Mouse (Mus musculus) intestine, embryonic 16.5 days (tissue): ENCODE measurements at regions not wholly inside any gene's neighbourhood (a gene's known extent, or its start where the extent isn't known, plus 50 kb on each side); places are given as distances from the start of the nearest gene placed in this dataset.
A peak's percentile ranks its signal among the peaks of the same experiment; 100 is the strongest.

Experiments used
- ATAC-seq: fragments of 200-750 bp; cut with Nextera tagmentation; 2 replicates; pipeline ENCODE4 v1.8.0; 2017; ENCODE audit warnings: moderate TSS enrichment, moderate library complexity
- H3K27ac ChIP-seq: fragments of 300-500 bp; sonication (generic); 2 replicates; pipeline ENCODE4 v1.5.1; 2014; ENCODE audit warnings: mild to moderate bottlenecking, low read length
- H3K27me3 ChIP-seq: fragments of 300-500 bp; sonication (generic); replicated peaks from 2 replicates; pipeline ENCODE4 v1.6.1; 2014; ENCODE audit warnings: low read length, control low read depth, mixed read lengths; ENCODE audit not compliant: control insufficient read depth, insufficient read depth
- H3K36me3 ChIP-seq: fragments of 300-500 bp; sonication (generic); 2 replicates; pipeline ENCODE4 v1.6.1; 2014; ENCODE audit warnings: low read length, control low read depth; ENCODE audit not compliant: control insufficient read depth, insufficient read depth
- H3K4me1 ChIP-seq: fragments of 300-500 bp; sonication (generic); 2 replicates; pipeline ENCODE4 v1.6.1; 2014; ENCODE audit warnings: low read length, control low read depth, mixed read lengths; ENCODE audit not compliant: control insufficient read depth, insufficient read depth
- H3K4me2 ChIP-seq: fragments of 300-500 bp; sonication (generic); 2 replicates; pipeline ENCODE4 v1.6.1; 2014; ENCODE audit warnings: low read depth, low read length, control low read depth
- H3K4me3 ChIP-seq: fragments of 300-500 bp; sonication (generic); 2 replicates; pipeline ENCODE4 v1.5.1; 2014; ENCODE audit warnings: mild to moderate bottlenecking, low read length
- H3K9ac ChIP-seq: fragments of 300-500 bp; sonication (generic); 2 replicates; pipeline ENCODE4 v1.6.1; 2014; ENCODE audit warnings: low read depth, low read length
- H3K9me3 ChIP-seq: fragments of 300-500 bp; sonication (generic); 2 replicates; pipeline ENCODE4 v1.6.1; 2016; ENCODE audit warnings: low read length, control low read depth; ENCODE audit not compliant: control insufficient read depth
- WGBS: fragments of 180-500 bp; shearing (Covaris S2); extraction: QIAGEN DNeasy Blood & Tissue Kit; methylation state at CpG from one replicate; pipeline ENCODE4 v1.1.7; 2014; 5-methylcytosine and 5-hydroxymethylcytosine counted together

DNA sequence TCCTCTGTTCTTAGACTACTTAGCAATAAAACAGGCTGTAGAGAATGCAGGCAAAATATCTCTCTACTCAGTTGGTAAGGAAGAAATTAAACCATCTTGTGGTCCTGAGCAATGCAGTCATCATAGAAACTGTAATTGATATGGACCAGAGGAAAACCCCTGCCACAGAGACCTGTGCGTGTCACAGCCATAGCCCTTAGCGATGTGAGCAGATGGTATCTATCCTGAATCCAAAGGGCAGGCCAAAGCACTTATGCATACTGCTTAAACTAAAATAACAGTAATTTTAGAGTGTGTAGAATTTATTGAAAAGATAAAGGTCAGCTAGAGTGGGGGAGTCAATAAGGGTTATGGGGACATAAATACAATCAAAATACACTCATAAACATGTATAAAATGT, 212.0 kb downstream of the Kcnrg start:
- Histone ChIP-seq H3K4me3 (no peak overlapping the region), H3K9ac (no peak overlapping the region), H3K9me3 (no peaks in the 10 kb centered on the region), H3K4me2 (no peak overlapping the region), H3K4me1 (no peaks in the 10 kb centered on the region), H3K36me3 (no peaks in the 10 kb centered on the region), H3K27ac (no peak overlapping the region), H3K27me3 (no peaks in the 10 kb centered on the region)
- 74% methylated on average over 2 of the region's 2 CpGs for WGBS
- no peak for ATAC-seq

DNA sequence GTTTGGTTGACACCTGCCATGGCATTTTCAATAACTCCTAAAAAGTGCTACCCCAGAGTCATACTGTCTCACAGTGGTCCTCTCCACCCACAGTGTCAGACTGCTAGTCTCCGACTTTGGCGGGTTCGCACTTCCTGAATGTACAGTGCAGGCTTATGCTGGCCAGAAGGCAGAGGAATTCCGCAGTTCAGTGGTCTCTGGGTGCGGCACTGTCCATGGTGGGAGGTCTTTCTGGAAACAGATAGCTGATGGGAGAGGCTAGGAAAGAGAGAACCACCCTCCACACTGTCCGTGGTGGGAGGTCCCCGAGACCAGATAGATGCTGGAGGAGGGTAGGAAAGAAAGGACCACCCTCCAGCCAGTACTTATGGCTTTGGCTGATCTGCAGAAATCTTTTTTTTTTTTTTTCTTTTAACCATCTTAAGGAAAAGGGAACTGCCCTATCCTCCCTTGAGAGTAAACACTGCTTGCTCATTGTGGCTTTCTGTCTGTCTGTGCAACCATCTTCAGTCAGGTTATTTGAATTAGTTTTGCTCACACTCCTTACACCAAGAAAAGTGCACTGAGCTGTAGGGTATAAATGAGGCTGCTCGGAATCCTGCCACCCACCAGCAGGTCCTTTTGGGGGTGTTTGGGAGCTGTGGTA, 227.2 kb downstream of the Kcnrg start:
- Histone ChIP-seq H3K36me3 (no peaks in the 10 kb centered on the region), H3K4me3 (no peak overlapping the region), H3K9me3 (no peaks in the 10 kb centered on the region), H3K9ac (no peak overlapping the region), H3K4me1 (0 out of 2 replicates have a peak, but pooled peaks cover 6% of the 10 kb centered on the region), H3K27me3 (no peaks in the 10 kb centered on the region), H3K4me2 (no peak overlapping the region; the same call in 1 of the 2 replicates), H3K27ac (0 out of 2 replicates have a peak overlapping the region, but pooled peaks have one; percentile 27)
- 55% methylated on average over 8 of the region's 8 CpGs for WGBS
- ATAC-seq = peak; percentile 71

DNA sequence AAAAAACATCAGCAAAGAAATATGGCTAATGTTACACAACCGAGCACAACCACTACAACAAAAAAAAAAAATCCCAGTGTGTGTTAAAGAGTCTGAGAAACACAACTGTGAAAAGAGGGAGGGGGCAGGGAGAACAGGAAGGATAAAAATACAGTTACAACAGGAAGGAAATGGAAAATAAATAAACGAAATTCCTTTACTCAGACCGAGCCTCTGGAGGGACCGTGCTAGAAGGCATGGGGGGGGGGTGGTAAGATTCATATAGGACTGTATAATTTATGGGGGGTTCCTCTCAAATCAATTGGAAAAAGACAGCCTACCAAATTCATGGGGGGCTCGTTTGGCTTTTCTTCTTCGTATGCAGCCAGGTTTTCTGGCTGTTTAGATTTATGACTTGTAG, 228.5 kb downstream of the Kcnrg start:
- H3K9me3 ChIP-seq = no peaks in the 10 kb centered on the region
- no peak overlapping the region for H3K4me2 ChIP-seq
- no peaks in the 10 kb centered on the region for H3K36me3 ChIP-seq
- WGBS = 40% methylated on average over 6 of the region's 6 CpGs
- no peak overlapping the region for H3K9ac ChIP-seq
- H3K4me3 ChIP-seq = no peak overlapping the region
- H3K4me1 ChIP-seq = 0 out of 2 replicates have a peak, but pooled peaks cover 6% of the 10 kb centered on the region
- no peak overlapping the region for H3K27ac ChIP-seq
- H3K27me3 ChIP-seq = no peaks in the 10 kb centered on the region
- ATAC-seq = no peak

DNA sequence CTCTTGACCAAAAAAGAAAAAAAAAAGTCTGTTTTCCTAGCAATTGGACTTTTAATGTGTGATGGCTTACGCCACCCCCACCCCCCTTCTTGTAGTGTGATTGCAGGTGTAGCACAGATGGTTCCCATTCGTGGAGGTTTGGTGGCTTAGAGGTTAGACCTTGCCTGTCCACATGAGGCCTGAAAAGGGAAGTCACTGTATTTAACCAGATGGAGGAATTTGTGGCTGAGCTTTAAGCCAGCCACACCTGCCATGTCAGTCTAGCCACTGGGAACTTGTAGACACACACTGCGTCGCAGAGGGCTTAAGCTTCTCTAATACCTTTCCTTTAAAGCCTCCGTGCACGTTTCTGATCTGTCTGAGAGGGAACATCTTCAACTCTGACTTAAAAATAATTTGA, 229.0 kb downstream of the Kcnrg start:
- 62% methylated on average over 6 of the region's 6 CpGs for WGBS
- Histone ChIP-seq H3K9me3 (no peaks in the 10 kb centered on the region), H3K4me2 (no peak overlapping the region), H3K9ac (no peak overlapping the region), H3K4me3 (no peak overlapping the region), H3K36me3 (no peaks in the 10 kb centered on the region), H3K27ac (no peak overlapping the region; the same call in 1 of the 2 replicates), H3K4me1 (0 out of 2 replicates have a peak, but pooled peaks cover 6% of the 10 kb centered on the region), H3K27me3 (no peaks in the 10 kb centered on the region)
- ATAC-seq = no peak

- no peaks in the 10 kb centered on the region for H3K9me3 ChIP-seq
- H3K27ac ChIP-seq = no peak overlapping the region
- no peaks in the 10 kb centered on the region for H3K36me3 ChIP-seq
- H3K4me2 ChIP-seq = no peak overlapping the region
- 0 out of 2 replicates have a peak, but pooled peaks cover 6% of the 10 kb centered on the region for H3K4me1 ChIP-seq
- no peak overlapping the region for H3K9ac ChIP-seq
- H3K4me3 ChIP-seq = no peak overlapping the region
- WGBS = 70% methylated on average over 4 of the region's 4 CpGs
- no peaks in the 10 kb centered on the region for H3K27me3 ChIP-seq
- ATAC-seq = no peak
Measured at GRCm38 (mm10) chr14:61836965-61837364, 229.7 kb downstream of the Kcnrg start.

DNA sequence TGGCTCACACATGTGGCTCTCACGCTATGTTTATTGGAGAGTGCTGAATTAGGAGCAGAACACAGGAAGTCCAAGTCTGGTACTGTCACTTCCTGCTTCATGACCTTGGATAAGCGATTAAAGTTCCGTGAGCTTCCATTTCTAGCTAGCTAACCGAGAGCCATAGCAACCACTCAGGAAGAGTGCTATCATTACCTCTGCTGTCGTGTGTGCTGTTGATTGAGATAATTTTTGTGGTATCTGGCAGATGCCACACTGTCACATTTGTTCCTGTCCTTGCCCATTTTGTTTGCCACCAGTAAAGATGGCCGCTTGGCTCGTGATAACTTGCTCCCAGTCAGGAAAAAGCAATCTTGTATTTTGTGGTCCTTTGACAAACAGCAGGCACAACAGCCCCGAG, 230.6 kb downstream of the Kcnrg start:
- ATAC-seq = no peak
- WGBS = 68% methylated on average over 8 of the region's 8 CpGs
- no peaks in the 10 kb centered on the region for H3K9me3 ChIP-seq

GRCm38 (mm10) chr14:61842476-61842875, 235.2 kb downstream of the Kcnrg start:
- Histone ChIP-seq H3K9ac (no peak overlapping the region), H3K9me3 (no peaks in the 10 kb centered on the region), H3K36me3 (no peaks in the 10 kb centered on the region), H3K4me3 (no peak overlapping the region), H3K27me3 (no peaks in the 10 kb centered on the region), H3K27ac (no peak overlapping the region), H3K4me2 (no peak overlapping the region), H3K4me1 (no peaks in the 10 kb centered on the region)
- 85% methylated on average over 4 of the region's 4 CpGs for WGBS
- ATAC-seq = no peak

More for the DNA sequence above, 230.6 kb downstream of the Kcnrg start:
- H3K27ac ChIP-seq = no peak overlapping the region
- 0 out of 2 replicates have a peak, but pooled peaks cover 6% of the 10 kb centered on the region for H3K4me1 ChIP-seq
- no peaks in the 10 kb centered on the region for H3K36me3 ChIP-seq
- H3K9ac ChIP-seq = no peak overlapping the region
- H3K4me2 ChIP-seq = no peak overlapping the region
- no peaks in the 10 kb centered on the region for H3K27me3 ChIP-seq
- no peak overlapping the region for H3K4me3 ChIP-seq

- Histone ChIP-seq H3K36me3 (no peaks in the 10 kb centered on the region), H3K9me3 (no peaks in the 10 kb centered on the region), H3K4me1 (no peaks in the 10 kb centered on the region), H3K4me3 (no peak overlapping the region), H3K4me2 (no peak overlapping the region), H3K9ac (no peak overlapping the region), H3K27ac (no peak overlapping the region), H3K27me3 (no peaks in the 10 kb centered on the region)
- no peak for ATAC-seq
- 65% methylated on average over 5 of the region's 5 CpGs for WGBS
Measured at GRCm38 (mm10) chr14:61846441-61846840, 239.2 kb downstream of the Kcnrg start.

DNA sequence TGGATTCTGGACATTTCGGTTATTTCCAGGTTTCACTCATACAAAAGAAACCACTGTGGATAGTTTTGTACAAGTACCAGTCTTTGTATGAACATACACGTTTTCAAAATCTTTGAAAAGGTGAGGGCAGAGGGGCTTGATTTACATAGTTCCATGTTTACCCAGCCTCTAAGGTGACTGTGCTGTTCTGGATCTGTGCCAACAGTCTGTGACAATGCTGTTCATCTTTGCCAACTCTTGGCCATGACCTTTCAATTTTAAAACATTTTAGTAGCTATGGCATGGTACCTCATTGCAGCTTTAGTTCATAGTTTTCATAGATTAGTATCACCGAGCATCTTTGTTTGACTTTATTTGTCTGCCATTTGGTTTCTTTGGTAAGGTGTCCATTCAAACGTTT, 243.0 kb downstream of the Kcnrg start:
- no peak overlapping the region for H3K4me3 ChIP-seq
- no peak overlapping the region for H3K4me2 ChIP-seq
- H3K27ac ChIP-seq = no peak overlapping the region
- H3K36me3 ChIP-seq = no peaks in the 10 kb centered on the region
- ATAC-seq = no peak
- H3K9ac ChIP-seq = no peak overlapping the region
- WGBS = 80% methylated on average over 4 of the region's 4 CpGs
- no peaks in the 10 kb centered on the region for H3K4me1 ChIP-seq
- H3K27me3 ChIP-seq = no peaks in the 10 kb centered on the region
- H3K9me3 ChIP-seq = no peaks in the 10 kb centered on the region

- Histone ChIP-seq H3K4me2 (no peak overlapping the region), H3K9ac (no peak overlapping the region), H3K4me1 (no peaks in the 10 kb centered on the region), H3K36me3 (no peaks in the 10 kb centered on the region), H3K27me3 (no peaks in the 10 kb centered on the region), H3K27ac (no peak overlapping the region), H3K4me3 (no peak overlapping the region), H3K9me3 (no peaks in the 10 kb centered on the region)
- WGBS = 83% methylated on average over 6 of the region's 6 CpGs
- no peak for ATAC-seq
Measured at GRCm38 (mm10) chr14:61857616-61858015, 250.4 kb downstream of the Kcnrg start.
